Mouse (Mus musculus): Measurements from ENCODE around the gene Kansl3. TPM values are rescaled to one million over a fixed set of nuclear protein-coding genes. Genes with fewer than 3 reads are reported as not detected.
A peak's percentile ranks its signal among the peaks of the same experiment; 100 is the strongest.

The Kansl3 gene
- polyA plus RNA-seq (2015; fragmentation: Nextera tagmentation; extraction: Ambion mirVana), result 44.4 and 44.9 TPM in 2 replicates

DNA sequence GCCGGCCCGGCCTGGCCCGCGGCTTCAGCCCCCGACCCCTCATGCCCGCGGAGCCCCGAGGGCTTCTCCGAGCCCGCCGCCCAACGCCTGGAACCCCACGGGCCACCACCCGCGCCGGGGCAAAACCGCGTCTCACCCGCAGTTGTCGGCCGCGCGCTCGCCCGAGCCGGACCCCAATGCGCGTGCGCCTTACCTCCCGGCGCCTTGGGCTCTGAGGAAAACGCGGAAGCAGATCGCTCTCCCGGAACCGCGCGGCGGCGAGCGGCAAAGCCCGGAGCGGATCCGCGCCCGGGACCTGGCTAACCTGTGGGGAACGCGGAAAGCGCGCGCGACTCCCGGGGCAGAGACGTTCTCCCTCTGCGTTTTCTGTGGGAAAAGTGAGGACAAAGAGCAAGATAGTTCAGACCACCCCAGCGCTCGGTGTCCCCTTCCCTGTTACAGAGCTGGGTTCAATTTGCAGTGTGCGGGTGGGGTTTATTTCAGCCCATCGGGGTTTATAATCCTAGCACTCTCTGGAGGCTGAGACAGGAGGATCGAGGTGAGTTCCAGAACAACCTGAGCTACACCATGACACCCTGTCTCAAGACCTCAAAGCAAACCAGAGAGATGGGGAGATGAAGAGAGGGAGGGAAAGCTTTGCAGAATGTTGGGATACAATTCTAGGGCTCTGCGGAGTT, at the start of gene Kansl3:
Gene Kansl3 (minus strand): TSS at position 213 of the 677 bp plus-strand sequence.
- 4% methylated on average over 61 of the region's 61 CpGs for WGBS
- ATAC-seq (replicated peaks), result peak; percentile 83
- Histone ChIP-seq H3K9ac (peak within 1 kb of the TSS; percentile 83), H3K4me1 (peaks cover 17% of the 10 kb centered on the region), H3K4me2 (peak within 1 kb of the TSS; percentile 54), H3K27ac (peak within 1 kb of the TSS; percentile 72), H3K27me3 (replicated peaks) (no peaks in the 10 kb centered on the region), H3K4me3 (peak within 1 kb of the TSS; percentile 70), H3K36me3 (replicated peaks) (0 out of 2 replicates have a peak, but pooled peaks cover 3% of the 10 kb centered on the region), H3K9me3 (no peaks in the 10 kb centered on the region)

DNA sequence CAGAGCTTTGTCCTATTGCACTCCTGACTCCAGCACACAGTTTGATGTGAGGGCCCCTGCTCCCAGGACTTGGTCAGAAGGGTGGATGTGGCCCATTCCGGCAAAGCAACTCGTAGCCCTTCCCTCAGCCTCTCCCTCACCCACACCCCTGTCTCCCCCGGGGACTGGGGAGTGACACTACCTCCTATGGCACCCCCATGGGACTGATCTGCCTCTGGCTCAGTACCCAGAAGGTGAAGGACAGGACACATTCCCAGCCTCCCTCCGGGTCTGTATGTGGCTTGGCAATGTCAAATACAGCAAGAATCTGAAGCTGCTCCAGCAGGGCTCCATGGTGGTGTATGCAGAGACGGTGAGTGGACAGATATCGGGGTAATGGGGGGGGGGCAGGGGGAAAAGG, 35.5 kb upstream of the Kansl3 start:
- Histone ChIP-seq H3K27me3 (replicated peaks) (no peaks in the 10 kb centered on the region), H3K4me2 (no peak overlapping the region), H3K4me3 (no peak overlapping the region), H3K36me3 (replicated peaks) (no peaks in the 10 kb centered on the region), H3K27ac (no peak overlapping the region), H3K9ac (no peak overlapping the region), H3K9me3 (no peaks in the 10 kb centered on the region), H3K4me1 (peaks cover 18% of the 10 kb centered on the region)
- no peak for ATAC-seq (replicated peaks)
- WGBS, result 85% methylated on average over 6 of the region's 6 CpGs

- Histone ChIP-seq H3K36me3 (replicated peaks) (no peaks in the 10 kb centered on the region), H3K9ac (no peak overlapping the region), H3K4me1 (peaks cover 18% of the 10 kb centered on the region), H3K9me3 (no peaks in the 10 kb centered on the region), H3K4me3 (no peak overlapping the region), H3K27ac (peak overlapping the region; percentile 75), H3K27me3 (replicated peaks) (no peaks in the 10 kb centered on the region), H3K4me2 (peak overlapping the region; percentile 3; the same call in 1 of the 2 replicates)
- ATAC-seq (replicated peaks), result peak; percentile 92
- 33% methylated on average over 4 of the region's 4 CpGs for WGBS
These were observed 32.5 kb upstream of the Kansl3 start for GRCm38 (mm10) chr1:36401509-36401908.

GRCm38 (mm10) chr1:36397041-36397440, 28.1 kb upstream of the Kansl3 start:
- ATAC-seq (replicated peaks), result no peak
- WGBS, result 31% methylated on average over 6 of the region's 6 CpGs
- no peaks in the 10 kb centered on the region for H3K27me3 ChIP-seq (replicated peaks)

DNA sequence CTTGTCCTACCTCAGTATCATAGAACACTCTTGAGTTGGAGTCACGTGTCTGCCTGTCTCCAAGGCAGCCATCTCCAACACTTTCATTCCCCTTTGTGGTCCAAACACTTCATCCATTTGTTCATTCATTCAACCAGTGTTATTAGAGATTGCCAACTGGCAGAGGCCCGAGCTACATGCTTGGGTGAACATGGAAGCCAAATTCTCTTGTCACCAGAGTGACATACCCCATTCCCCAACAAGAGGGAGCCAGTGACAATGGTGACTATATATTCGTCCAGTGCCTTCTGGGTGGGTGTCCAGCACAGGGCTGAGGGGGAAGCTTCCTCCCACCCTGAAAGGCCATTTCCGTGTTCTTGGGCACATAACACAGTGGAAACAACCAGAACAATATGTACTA, 10.6 kb upstream of the Kansl3 start:
- no peak for ATAC-seq (replicated peaks)
- H3K4me2 ChIP-seq, result no peak overlapping the region
- H3K9ac ChIP-seq, result no peak overlapping the region
- no peaks in the 10 kb centered on the region for H3K27me3 ChIP-seq (replicated peaks)
- H3K36me3 ChIP-seq (replicated peaks), result no peaks in the 10 kb centered on the region
- H3K27ac ChIP-seq, result no peak overlapping the region
- WGBS, result 66% methylated on average over 4 of the region's 4 CpGs
- no peaks in the 10 kb centered on the region for H3K9me3 ChIP-seq
- H3K4me3 ChIP-seq, result no peak overlapping the region
- H3K4me1 ChIP-seq, result no peaks in the 10 kb centered on the region

More at GRCm38 (mm10) chr1:36397041-36397440, 28.1 kb upstream of the Kansl3 start:
- no peak overlapping the region for H3K27ac ChIP-seq
- H3K4me3 ChIP-seq, result no peak overlapping the region
- no peak overlapping the region for H3K4me2 ChIP-seq
- no peaks in the 10 kb centered on the region for H3K9me3 ChIP-seq
- H3K4me1 ChIP-seq, result peaks cover 12% of the 10 kb centered on the region
- no peak overlapping the region for H3K9ac ChIP-seq
- H3K36me3 ChIP-seq (replicated peaks), result no peaks in the 10 kb centered on the region

DNA sequence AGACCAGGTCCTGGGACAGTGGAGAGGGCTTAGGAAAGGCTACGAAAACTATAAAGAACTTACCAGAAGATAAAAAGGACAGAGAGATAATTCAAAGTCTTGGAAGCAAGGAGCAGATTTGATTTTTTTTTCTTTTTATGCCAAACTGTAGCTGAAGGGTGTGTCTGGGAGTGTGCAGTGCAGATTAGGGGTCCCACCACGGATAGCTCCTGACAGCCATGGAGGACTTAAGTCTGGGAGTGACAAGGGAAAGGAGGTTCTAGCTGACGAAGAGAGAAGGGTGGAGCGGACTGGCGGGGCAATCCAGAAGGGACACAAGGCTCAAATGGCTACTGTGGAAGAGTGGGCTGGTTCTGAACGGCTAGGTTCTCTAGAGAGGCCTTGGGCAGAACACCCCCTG, 9.9 kb upstream of the Kansl3 start:
- Histone ChIP-seq H3K4me3 (no peak overlapping the region), H3K27ac (no peak overlapping the region), H3K4me2 (no peak overlapping the region), H3K9me3 (no peaks in the 10 kb centered on the region), H3K4me1 (no peaks in the 10 kb centered on the region), H3K27me3 (replicated peaks) (no peaks in the 10 kb centered on the region), H3K9ac (no peak overlapping the region), H3K36me3 (replicated peaks) (no peaks in the 10 kb centered on the region)
- ATAC-seq (replicated peaks), result no peak
- 80% methylated on average over 6 of the region's 6 CpGs for WGBS

DNA sequence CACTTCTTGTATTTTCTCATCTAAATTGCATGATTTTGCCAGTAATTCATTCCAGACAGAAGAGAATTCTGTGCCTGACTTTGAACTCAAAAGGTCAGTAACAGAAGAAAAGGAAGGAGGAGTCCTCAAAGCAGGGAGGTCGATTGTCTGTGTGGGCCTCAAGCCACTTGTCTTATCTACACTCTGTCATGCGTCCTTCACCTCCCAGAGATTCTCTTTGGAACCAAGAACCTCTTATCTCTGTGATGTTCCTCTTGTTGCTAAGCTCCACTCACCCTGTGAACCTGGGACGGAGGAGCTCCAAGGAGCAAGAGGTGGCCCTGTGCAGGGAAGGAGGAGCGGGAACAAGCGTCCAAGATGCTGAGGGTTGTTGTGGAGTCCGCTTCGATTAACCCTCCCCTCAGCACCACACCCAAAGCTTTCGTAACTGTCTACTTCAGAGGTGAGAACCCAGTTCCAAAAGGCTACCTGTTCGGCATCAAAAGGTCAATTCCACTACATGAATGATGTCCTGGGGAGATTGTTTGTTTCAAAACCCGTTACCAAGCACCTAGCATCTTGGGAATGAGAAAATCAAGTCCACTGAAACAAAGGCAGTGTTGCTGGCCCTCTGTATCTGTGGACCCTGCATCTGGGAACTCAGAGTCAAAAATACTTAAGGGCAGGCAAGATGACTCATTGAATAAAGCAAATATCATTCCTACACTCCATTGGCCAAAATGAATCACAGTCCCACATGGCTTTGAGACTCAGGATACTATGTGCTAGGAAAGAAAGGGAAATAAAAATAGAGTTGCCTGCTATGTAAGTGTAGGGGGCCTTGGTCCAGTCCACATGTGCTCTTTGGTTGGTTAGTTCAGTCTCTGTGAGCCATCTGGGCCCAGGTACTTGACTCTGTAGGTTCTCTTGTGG, 3.2 kb upstream of the Kansl3 start, which contains the start of gene Fer1l5:
Gene Fer1l5 (plus strand): TSS at position 358 of the 912 bp plus-strand sequence.
- ATAC-seq (replicated peaks), result no peak

DNA sequence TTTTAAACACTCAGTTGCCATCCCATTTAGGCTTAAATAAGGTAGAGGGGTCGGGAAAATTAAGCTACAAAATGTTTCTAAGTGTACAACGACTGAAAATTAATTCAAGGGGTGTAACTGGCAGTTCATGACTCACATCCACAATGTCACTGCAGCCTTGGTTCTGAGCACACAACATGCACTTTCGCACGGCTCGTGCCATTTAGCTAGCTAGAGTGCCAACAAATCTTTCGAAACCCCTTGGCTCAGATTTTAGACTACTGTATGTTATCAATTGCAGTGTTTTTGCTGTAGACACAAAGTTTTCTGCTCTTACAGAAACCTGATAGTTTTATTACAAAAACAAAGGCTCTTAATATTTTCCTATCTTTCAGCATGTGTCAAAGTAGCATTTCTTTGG, 1.9 kb upstream of the Kansl3 start:
- H3K4me2 ChIP-seq, result no peak overlapping the region
- peaks cover 17% of the 10 kb centered on the region for H3K4me1 ChIP-seq
- ATAC-seq (replicated peaks), result no peak
- H3K27ac ChIP-seq, result no peak overlapping the region
- no peaks in the 10 kb centered on the region for H3K36me3 ChIP-seq (replicated peaks)
- H3K4me3 ChIP-seq, result no peak overlapping the region
- H3K27me3 ChIP-seq (replicated peaks), result no peaks in the 10 kb centered on the region
- no peaks in the 10 kb centered on the region for H3K9me3 ChIP-seq
- WGBS, result 84% methylated on average over 6 of the region's 6 CpGs
- no peak overlapping the region for H3K9ac ChIP-seq

More for the DNA sequence above, 3.2 kb upstream of the Kansl3 start, which contains the start of gene Fer1l5:
- no peak within 1 kb of the TSS for H3K4me3 ChIP-seq
- H3K27ac ChIP-seq, result no peak within 1 kb of the TSS
- peaks cover 12% of the 10 kb centered on the region for H3K4me1 ChIP-seq
- no peak within 1 kb of the TSS for H3K9ac ChIP-seq
- no peaks in the 10 kb centered on the region for H3K27me3 ChIP-seq (replicated peaks)
- no peak within 1 kb of the TSS for H3K4me2 ChIP-seq
- no peaks in the 10 kb centered on the region for H3K9me3 ChIP-seq
- 82% methylated on average over 10 of the region's 10 CpGs for WGBS
- H3K36me3 ChIP-seq (replicated peaks), result no peaks in the 10 kb centered on the region

- Histone ChIP-seq H3K4me1 (peaks cover 17% of the 10 kb centered on the region), H3K4me3 (peak overlapping the region; percentile 70), H3K36me3 (replicated peaks) (0 out of 2 replicates have a peak, but pooled peaks cover 3% of the 10 kb centered on the region), H3K27ac (peak overlapping the region; percentile 72), H3K27me3 (replicated peaks) (no peaks in the 10 kb centered on the region), H3K9ac (peak overlapping the region; percentile 83), H3K9me3 (no peaks in the 10 kb centered on the region), H3K4me2 (peak overlapping the region; percentile 54)
- 4% methylated on average over 51 of the region's 55 CpGs for WGBS
- peak; percentile 82 for ATAC-seq (replicated peaks)
These were observed 641 bp downstream of the Kansl3 start for GRCm38 (mm10) chr1:36368112-36368968.

GRCm38 (mm10) chr1:36367698-36368097, 1.3 kb downstream of the Kansl3 start:
- Histone ChIP-seq H3K27ac (no peak overlapping the region), H3K4me2 (peak overlapping the region; percentile 54), H3K4me3 (peak overlapping the region; percentile 70), H3K9me3 (no peaks in the 10 kb centered on the region), H3K9ac (0 out of 2 replicates have a peak overlapping the region, but pooled peaks have one; percentile 9), H3K36me3 (replicated peaks) (0 out of 2 replicates have a peak, but pooled peaks cover 3% of the 10 kb centered on the region), H3K4me1 (peaks cover 17% of the 10 kb centered on the region), H3K27me3 (replicated peaks) (no peaks in the 10 kb centered on the region)
- no peak for ATAC-seq (replicated peaks)
- 50% methylated on average over 12 of the region's 12 CpGs for WGBS

GRCm38 (mm10) chr1:36356955-36357695, 11.9 kb downstream of the Kansl3 start:
- Histone ChIP-seq H3K9ac (no peak overlapping the region), H3K36me3 (replicated peaks) (peaks cover 42% of the 10 kb centered on the region), H3K4me3 (no peak overlapping the region), H3K27ac (no peak overlapping the region), H3K9me3 (no peaks in the 10 kb centered on the region), H3K27me3 (replicated peaks) (no peaks in the 10 kb centered on the region), H3K4me2 (no peak overlapping the region), H3K4me1 (no peaks in the 10 kb centered on the region)
- no peak for ATAC-seq (replicated peaks)
- WGBS, result 92% methylated on average over 5 of the region's 5 CpGs
